Mouse (Mus musculus) adrenal gland, postnatal 4 days (tissue): ENCODE results near the gene Gm382. TPM values are rescaled to one million over a fixed set of nuclear protein-coding genes. Genes with fewer than 3 reads are reported as not detected.

ENCODE experiments used
- DNase-seq, 2 experiments: peaks; one replicate each; pipeline ENCODE4 v3.0.0; 2021 to 2022; ENCODE audit warnings: low spot score in 2 of 2, mixed read lengths in 2 of 2
- long read RNA-seq, 2 experiments: library from polyadenylated mRNA; stranded (forward); transcript quantifications; one replicate each; pipeline ENCODE4 v2.0.0; 2021
- total RNA-seq, 2 experiments: library from RNA; stranded (reverse); gene quantifications; 2 replicates each; pipeline ENCODE4 v1.2.3; 2021

Gm382 gene
- not detected for total RNA-seq
- long read RNA-seq, experiment 1, result 0 reads
- long read RNA-seq, experiment 2, result 0 reads

DNA sequence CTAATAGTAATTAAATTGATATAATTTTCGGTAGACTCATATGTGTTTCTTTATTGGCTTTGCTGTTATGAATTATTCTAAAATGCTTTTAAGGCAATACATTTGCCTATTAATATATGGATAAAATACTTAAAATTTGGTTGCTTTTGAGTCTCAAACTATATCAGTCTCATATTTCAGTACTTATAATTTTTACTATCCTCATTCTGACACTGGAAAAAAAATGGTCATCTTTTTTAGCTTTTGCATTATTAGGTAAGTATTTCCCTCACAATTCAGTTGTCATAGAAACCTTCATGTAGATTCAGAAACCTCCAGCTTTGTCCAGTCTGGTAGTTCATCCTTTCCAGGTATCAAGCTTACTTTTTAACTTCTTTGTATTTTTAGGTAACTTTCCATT lies at the start of gene Gm382:
Gm382 (plus strand) TSS at position 301 of the 400 bp plus-strand sequence.
- DNase-seq, result no peak

DNA sequence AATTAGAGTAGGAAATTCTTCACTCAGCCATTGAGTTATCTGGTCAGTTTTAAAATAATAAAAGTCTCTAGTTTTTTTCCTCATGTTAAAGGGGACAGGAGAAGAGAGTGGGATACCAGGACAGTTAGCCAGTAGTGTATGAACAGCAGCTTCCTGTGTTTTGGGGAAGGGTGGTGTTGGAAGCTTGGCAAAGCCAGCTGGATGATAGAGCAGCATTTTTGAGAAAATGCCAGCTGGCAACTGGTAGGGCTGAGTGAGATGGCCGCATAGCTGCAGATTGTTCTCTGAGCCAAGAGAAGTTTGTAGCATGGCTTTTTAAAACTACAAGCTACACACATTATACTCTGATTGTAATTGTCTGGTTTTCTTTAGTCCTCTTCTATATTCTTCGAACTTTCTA lies 30.4 kb downstream of the Gm382 start:
- DNase-seq, result no peak

DNA sequence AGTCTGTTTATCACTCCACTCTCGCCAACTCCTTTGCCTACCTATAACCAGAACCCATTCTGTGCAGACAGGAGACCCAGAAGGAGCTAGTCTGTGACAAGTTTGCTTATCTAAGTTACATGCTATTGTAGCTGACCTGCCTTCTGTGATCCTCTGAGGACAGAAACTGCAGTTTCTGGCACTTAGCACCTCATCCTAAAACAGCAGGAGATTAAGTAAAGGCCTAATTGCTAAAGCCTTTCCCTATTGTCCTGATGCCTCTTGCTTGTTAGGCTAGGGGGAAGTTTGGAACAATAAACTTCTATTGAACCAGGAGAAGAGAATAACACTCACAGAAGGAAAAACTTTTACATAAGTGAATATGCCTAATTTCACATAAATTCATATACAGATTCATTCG lies 51.5 kb downstream of the Gm382 start:
- no peak for DNase-seq

DNA sequence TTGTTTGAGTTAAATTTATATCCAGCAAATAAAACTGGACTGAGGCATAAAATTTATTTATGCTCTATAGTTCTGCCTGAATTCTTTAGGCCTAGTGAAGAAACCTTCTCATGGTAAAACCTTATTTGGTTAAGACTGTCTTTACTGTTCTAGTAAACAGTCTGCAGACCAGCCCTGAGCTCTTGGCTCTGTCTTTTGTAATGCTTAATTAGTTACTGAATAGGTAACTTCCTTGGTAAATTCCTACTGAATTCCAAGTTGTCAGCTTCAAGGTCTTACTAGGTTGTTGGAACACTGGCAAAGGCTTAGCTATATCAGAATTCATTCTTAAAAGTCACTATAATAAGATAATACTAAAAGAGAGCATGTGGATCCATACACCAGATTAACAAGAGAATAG lies 53.3 kb downstream of the Gm382 start:
- DNase-seq, result no peak

DNA sequence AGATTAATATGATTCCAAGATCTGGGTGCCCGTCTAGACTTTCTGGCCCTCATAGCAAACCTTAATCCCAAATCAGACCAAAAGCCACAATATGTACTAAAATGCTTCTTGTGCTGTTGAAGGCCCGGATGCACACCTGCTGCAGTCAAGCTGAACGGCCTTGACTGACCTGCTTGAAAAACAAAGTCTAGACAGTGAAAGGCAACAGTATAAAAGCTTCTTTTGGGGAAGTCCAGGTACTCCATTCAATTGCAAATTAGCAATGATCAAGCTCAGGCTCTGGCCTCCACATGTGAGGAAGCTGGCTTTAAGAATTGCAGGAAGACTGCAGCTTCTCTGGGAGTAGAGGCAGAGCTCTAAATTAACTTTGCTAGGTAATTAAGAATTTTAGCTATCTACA lies 54.2 kb downstream of the Gm382 start:
- no peak for DNase-seq

DNA sequence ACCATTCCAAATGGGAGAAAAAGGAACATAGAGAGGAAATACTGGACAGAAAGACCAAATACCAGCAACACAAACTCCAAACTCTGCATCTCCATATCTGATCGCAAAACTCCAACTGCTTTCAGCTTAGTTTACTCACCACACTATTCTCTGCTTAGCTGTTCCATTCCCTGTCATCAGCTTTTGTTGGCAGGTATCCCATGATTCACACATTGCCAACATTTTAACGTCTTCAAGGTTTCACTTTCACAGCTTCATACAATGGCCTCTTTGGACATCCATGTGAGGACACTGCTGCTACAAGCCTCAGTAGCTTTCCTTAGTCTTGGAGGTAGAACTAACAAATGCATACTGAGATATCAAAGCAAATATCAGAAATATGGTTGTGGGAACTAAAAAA lies 64.6 kb downstream of the Gm382 start:
- DNase-seq, result no peak

Other genes starting within 250 kb of the Gm382 start
- not detected for gene 4932411N23Rik, start 224.1 kb upstream of the Gm382 start, total RNA-seq